Mouse (Mus musculus) olfactory bulb, adult 2 months (tissue): ENCODE measurements at regions not wholly inside any gene's neighbourhood (a gene's known extent, or its start where the extent isn't known, plus 50 kb on each side); places are given as distances from the start of the nearest gene placed in this dataset.

Experiments
- CTCF ChIP-seq: fragments of 200-500 bp; IDR thresholded peaks from 2 replicates; pipeline ENCODE4 v1.5.1; 2012; ENCODE audit warnings: low read depth, mild to moderate bottlenecking, low read length, moderate library complexity; ENCODE audit not compliant: insufficient read depth
- POLR2A ChIP-seq: fragments of 200-500 bp; IDR thresholded peaks from 2 replicates; pipeline ENCODE4 v1.6.1; 2012; ENCODE audit warnings: mild to moderate bottlenecking, low read depth, low read length, moderate library complexity; ENCODE audit not compliant: insufficient read depth

DNA sequence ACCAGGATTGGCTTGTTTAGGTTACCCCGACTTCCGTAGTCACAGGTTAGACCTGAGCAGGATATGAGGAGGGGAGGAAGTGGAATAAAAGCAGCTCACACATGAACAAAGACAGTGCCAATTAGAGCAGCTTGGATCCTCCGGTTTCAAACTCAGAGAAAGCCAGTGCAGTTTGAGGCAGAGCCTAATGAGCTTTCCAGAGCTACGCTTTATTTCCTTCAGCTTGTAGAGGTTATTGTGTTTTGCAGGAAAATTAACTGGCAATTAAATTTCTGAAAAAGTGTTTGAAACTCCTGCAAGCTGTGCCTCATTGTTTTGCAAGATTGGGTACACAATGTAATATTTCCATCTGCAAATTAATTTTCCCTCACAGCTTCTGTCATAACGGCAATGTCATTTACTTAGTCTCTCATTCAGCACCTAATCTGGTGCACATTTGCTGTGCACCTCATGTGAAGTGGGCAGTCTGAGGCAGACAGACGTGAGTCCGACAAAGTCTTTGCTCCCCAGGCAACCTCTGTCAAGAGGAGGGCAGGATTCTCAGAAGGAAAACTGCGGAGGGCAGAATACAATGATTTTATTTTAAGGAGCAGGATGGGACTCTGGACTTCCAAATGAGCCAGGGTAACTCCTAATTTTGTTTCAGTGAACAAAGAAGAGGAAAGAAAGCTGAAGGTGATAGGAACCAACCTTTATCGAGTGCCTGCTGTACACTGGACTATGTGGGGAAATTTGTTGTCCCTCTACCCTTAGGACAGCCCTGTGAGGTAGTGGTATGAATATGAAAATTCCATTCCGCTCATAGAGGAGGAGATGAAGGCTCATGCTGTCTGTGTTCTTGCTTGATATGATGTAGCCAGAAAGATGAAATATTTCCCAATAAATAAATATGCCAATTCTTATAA is 217.6 kb upstream of the Nlrp1b start:
- no peak for TF ChIP-seq POLR2A
- TF ChIP-seq CTCF, result no peak
